Mouse (Mus musculus) telencephalon, adult 2 months (tissue): ENCODE data around the gene Ogfod3.

ENCODE experiments used
- DNase-seq: peaks from one replicate; pipeline ENCODE4 v3.0.0-alpha.2; 2011; ENCODE audit warnings: low read depth, low spot score

Ogfod3 gene

GRCm38 (mm10) chr11:121204161-121205006 is at the start of gene Ogfod3, which contains the start of gene Hexdc:
Ogfod3 (minus strand) TSS chr11:121204711.
Hexdc (plus strand) TSS chr11:121204433.
- DNase-seq: peak; percentile 96

GRCm38 (mm10) chr11:121250196-121250595 is 45.7 kb upstream of the Ogfod3 start:
- no peak for DNase-seq

- no peak for DNase-seq
Observed at GRCm38 (mm10) chr11:121239669-121240068, 35.2 kb upstream of the Ogfod3 start.

- peak; percentile 26 for DNase-seq
Observed at GRCm38 (mm10) chr11:121237345-121238128, 33.0 kb upstream of the Ogfod3 start.

GRCm38 (mm10) chr11:121236564-121237344 is 32.2 kb upstream of the Ogfod3 start, which contains the start of gene Narf:
Narf (plus strand) TSS chr11:121237253.
- peak; percentile 99 for DNase-seq

GRCm38 (mm10) chr11:121235475-121236238 is 31.1 kb upstream of the Ogfod3 start:
- no peak for DNase-seq

GRCm38 (mm10) chr11:121232706-121233105 is 28.2 kb upstream of the Ogfod3 start:
- no peak for DNase-seq

GRCm38 (mm10) chr11:121231628-121232291 is 27.2 kb upstream of the Ogfod3 start:
- DNase-seq: peak; percentile 17

- DNase-seq: no peak
Observed at GRCm38 (mm10) chr11:121231191-121231590, 26.7 kb upstream of the Ogfod3 start.

- peak; percentile 74 for DNase-seq
Observed at GRCm38 (mm10) chr11:121229018-121229439, 24.5 kb upstream of the Ogfod3 start, which contains the start of gene Cybc1. Cybc1 (minus strand) TSS chr11:121229322.

- no peak for DNase-seq
Observed at GRCm38 (mm10) chr11:121228129-121229017, 23.9 kb upstream of the Ogfod3 start.

GRCm38 (mm10) chr11:121221321-121222010 is 17.0 kb upstream of the Ogfod3 start:
- DNase-seq: no peak

- no peak for DNase-seq
Observed at GRCm38 (mm10) chr11:121220771-121221170, 16.3 kb upstream of the Ogfod3 start.

- DNase-seq: no peak
Observed at GRCm38 (mm10) chr11:121219776-121220175, 15.3 kb upstream of the Ogfod3 start.

- DNase-seq: no peak
Observed at GRCm38 (mm10) chr11:121216831-121217230, 12.3 kb upstream of the Ogfod3 start.

GRCm38 (mm10) chr11:121203859-121204160 is 701 bp downstream of the Ogfod3 start:
- DNase-seq: no peak

- peak; percentile 27 for DNase-seq
Observed at GRCm38 (mm10) chr11:121201436-121202198, 2.9 kb downstream of the Ogfod3 start.

GRCm38 (mm10) chr11:121200781-121201180 is 3.7 kb downstream of the Ogfod3 start:
- DNase-seq: no peak
